20 mouse cellular contexts compared by ENCODE assay signal in the genomic region with DNA sequence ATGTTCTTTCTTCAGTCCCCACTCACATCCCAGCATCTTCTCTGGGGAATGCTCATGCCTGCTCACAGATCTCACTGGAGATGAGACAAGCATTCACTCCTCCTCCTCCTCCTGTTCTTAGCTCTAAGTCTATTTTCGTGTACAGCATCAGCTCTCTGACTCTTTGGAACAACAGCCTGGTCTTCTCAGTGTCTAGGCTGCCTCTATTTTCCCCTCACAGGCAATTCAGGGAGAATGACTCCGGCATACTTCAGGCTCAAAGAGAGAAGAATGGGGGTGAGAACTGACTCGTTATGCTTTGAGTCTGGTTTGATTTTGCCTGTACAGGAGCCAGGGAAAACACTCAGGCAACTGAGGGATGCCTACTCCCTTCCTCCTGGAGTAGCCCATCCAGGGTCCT.
A peak's percentile ranks its signal among the peaks of the same experiment; 100 is the strongest.
DNase-seq lines count a peak whose midpoint lies in the region; ATAC-seq lines count a peak whose summit lies in the region.
"Had no signal": no experiment of that assay in that cellular context is flagged by ENCODE, and none has a peak within 500 bp of the region (broad histone marks: within the 10 kb centered on the region; RNA-seq: fewer than 3 reads in every experiment).

No protein-coding gene starts in this region.

- ATAC-seq in frontal cortex, adult (ENCODE audit: low TSS enrichment) = peak; percentile 99
- ATAC-seq: activated CD4-positive, CD25-positive, alpha-beta regulatory T cell, adult 4 months; forebrain, embryonic 13.5 days; lung, postnatal 0 days had no signal

- intact Hi-C loops in left cerebral cortex, postnatal 14 days (cut with DNase I) = no loop called here

- DNase-seq in frontal cortex, postnatal 25 days (ENCODE audit: low spot score in 2 of 2) = no peak
- DNase-seq in right cerebral cortex, adult 18-20 months = peak; percentile 78
- no peak for DNase-seq in right cerebral cortex, postnatal 4 days
- DNase-seq in left cerebral cortex, postnatal 14 days (ENCODE audit: low spot score in 2 of 2) = peak; percentile 47 to 76
- DNase-seq in right cerebral cortex, postnatal 36 days (ENCODE audit: low spot score in 2 of 2) = peak; percentile 36 to 73
- no peak for DNase-seq in heart, adult 9 months (ENCODE audit: low spot score in 2 of 2)
- DNase-seq in kidney, adult 9 months = no peak
- DNase-seq: adrenal gland, postnatal 14 days; cerebellum, adult 8-10 months; cerebellum, postnatal 36 days; gastrocnemius, postnatal 36 days; heart, adult 2 months; kidney, adult 11 months; liver; spleen, adult 18-20 months; thymus, postnatal 14 days had no signal

Comparison
In these comparisons a context has a peak if more than half of its experiments do, and no peak if none do; other contexts are left out.
1. DNase-seq: peak in right cerebral cortex, adult 18-20 months (single experiment), left cerebral cortex, postnatal 14 days (2 of 2) and right cerebral cortex, postnatal 36 days (2 of 2); none in frontal cortex, postnatal 25 days (0 of 2), right cerebral cortex, postnatal 4 days (single experiment), heart, adult 9 months (0 of 2) and kidney, adult 9 months (single experiment).